Mouse (Mus musculus): Measurements from ENCODE around the gene Csde1. TPM values are rescaled to one million over a fixed set of nuclear protein-coding genes. Genes with fewer than 3 reads are reported as not detected.

The Csde1 gene
- polyA plus RNA-seq, 1 experiment from 2014 or later, result 254 TPM

DNA sequence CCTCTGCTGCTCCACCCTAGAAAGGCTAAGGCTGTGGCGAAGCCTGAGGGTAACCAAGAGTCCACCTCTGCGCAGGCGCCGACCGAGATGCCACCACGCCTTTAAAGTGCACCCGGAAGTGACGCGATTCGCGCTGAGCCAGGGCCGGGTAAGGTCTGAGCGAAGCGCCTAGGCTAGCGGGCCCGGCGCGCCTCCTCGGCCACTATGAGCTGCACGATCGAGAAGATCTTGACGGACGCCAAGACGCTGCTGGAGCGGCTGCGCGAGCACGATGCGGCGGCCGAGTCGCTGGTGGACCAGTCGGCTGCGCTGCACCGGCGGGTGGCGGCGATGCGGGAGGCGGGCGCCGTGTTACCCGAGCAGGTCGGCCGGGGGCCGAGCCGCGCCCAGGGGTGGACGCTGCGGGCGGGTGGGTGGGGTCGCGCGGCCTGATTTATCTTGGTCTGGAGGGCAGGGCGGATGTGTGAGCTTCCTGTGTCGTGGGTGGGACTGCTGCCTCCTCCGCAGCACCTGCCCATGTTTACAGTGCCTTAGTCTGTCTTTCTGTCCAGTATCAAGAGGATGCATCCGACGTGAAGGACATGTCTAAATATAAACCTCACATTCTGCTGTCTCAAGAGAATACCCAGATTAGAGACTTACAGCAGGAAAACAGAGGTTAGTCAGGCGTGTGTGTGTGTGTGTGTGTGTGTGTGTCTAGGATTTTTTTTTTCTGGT lies 24.5 kb upstream of the Csde1 start, which contains the start of gene Sike1:
Gene Sike1 (plus strand): TSS at position 104 of the 717 bp plus-strand sequence.
- WGBS, result under 1% methylated on average over 57 of the region's 60 CpGs
- peaks cover 10% of the 10 kb centered on the region for H3K36me3 ChIP-seq (ENCODE audit: control insufficient read depth, insufficient read depth, low read length)
- H3K4me3 ChIP-seq (ENCODE audit: low read depth, low read length), result peak within 1 kb of the TSS; percentile 79
- H3K27ac ChIP-seq (ENCODE audit: low read depth, low read length), result peak within 1 kb of the TSS; percentile 90
- peak within 1 kb of the TSS; percentile 69 for H3K9ac ChIP-seq (ENCODE audit: low read depth, low read length)
- H3K9me3 ChIP-seq (ENCODE audit: control insufficient read depth, low read length), result no peaks in the 10 kb centered on the region; the same call in 1 of the 2 replicates
- no peaks in the 10 kb centered on the region for H3K27me3 ChIP-seq (replicated peaks; ENCODE audit: control insufficient read depth, insufficient read depth, low read length)
- peak within 1 kb of the TSS; percentile 74 for H3K4me2 ChIP-seq
- ATAC-seq (replicated peaks; ENCODE audit: low FRiP score) (peak; percentile 98), DNase-seq (ENCODE audit: low spot score) (peak; percentile 90)
- H3K4me1 ChIP-seq (replicated peaks; ENCODE audit: control insufficient read depth, insufficient read depth, low read length), result peaks cover 15% of the 10 kb centered on the region; the same call in 1 of the 2 replicates

DNA sequence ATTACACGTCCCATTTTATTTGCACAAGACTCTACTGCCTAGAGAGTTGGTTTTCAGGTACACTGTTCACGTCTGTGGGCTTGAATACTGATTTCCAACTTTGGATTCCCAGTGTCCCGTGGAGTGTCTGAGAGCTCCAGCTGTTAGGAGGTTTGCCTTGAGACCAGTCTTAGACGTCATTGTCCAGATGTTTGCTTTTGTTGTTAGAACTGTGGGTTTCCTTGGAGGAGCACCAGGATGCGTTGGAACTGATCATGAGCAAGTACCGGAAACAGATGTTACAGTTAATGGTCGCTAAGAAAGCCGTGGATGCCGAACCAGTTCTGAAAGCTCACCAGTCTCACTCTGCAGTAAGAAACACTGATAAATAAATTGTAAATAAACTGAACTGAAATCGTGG lies 23.2 kb upstream of the Csde1 start:
- ATAC-seq (replicated peaks; ENCODE audit: low FRiP score), result no peak
- no peak overlapping the region for H3K27ac ChIP-seq (ENCODE audit: low read depth, low read length)
- no peak for DNase-seq (ENCODE audit: low spot score)

DNA sequence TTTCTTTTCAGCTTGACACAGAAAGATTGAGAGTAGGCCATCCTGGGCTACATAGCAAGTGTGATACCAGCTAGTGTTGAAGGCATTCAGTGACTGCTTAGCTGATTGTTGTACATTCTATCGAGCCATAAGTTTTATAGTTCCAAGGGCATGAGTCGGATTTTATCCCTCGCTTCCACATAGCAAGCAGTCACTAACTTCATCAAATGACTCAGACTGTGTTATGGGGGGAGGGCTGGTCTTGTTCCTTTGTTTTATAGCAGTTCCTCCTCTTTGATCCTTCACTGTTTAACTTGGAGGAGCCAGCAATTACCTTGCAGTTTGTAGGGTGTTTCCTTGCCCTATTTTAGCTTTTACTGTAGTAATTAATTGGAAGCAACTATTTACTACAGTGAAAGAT lies 22.6 kb upstream of the Csde1 start:
- H3K27ac ChIP-seq (ENCODE audit: low read depth, low read length), result no peak overlapping the region
- 84% methylated on average over 3 of the region's 3 CpGs for WGBS
- no peak overlapping the region for H3K4me3 ChIP-seq (ENCODE audit: low read depth, low read length)
- no peak overlapping the region for H3K9ac ChIP-seq (ENCODE audit: low read depth, low read length)
- H3K27me3 ChIP-seq (replicated peaks; ENCODE audit: control insufficient read depth, insufficient read depth, low read length), result no peaks in the 10 kb centered on the region
- H3K4me1 ChIP-seq (replicated peaks; ENCODE audit: control insufficient read depth, insufficient read depth, low read length), result peaks cover 15% of the 10 kb centered on the region; the same call in 1 of the 2 replicates
- ATAC-seq (replicated peaks; ENCODE audit: low FRiP score) (no peak), DNase-seq (ENCODE audit: low spot score) (no peak)
- H3K4me2 ChIP-seq, result no peak overlapping the region
- peaks cover 12% of the 10 kb centered on the region for H3K36me3 ChIP-seq (ENCODE audit: control insufficient read depth, insufficient read depth, low read length)
- no peaks in the 10 kb centered on the region; the same call in 1 of the 2 replicates for H3K9me3 ChIP-seq (ENCODE audit: control insufficient read depth, low read length)

More for the DNA sequence above, 23.2 kb upstream of the Csde1 start:
- Histone ChIP-seq H3K4me1 (replicated peaks; ENCODE audit: control insufficient read depth, insufficient read depth, low read length) (peaks cover 15% of the 10 kb centered on the region; the same call in 1 of the 2 replicates), H3K4me3 (ENCODE audit: low read depth, low read length) (no peak overlapping the region), H3K9ac (ENCODE audit: low read depth, low read length) (no peak overlapping the region), H3K4me2 (peak overlapping the region; percentile 12; the same call in 1 of the 2 replicates), H3K27me3 (replicated peaks; ENCODE audit: control insufficient read depth, insufficient read depth, low read length) (no peaks in the 10 kb centered on the region), H3K36me3 (ENCODE audit: control insufficient read depth, insufficient read depth, low read length) (peaks cover 12% of the 10 kb centered on the region), H3K9me3 (ENCODE audit: control insufficient read depth, low read length) (no peaks in the 10 kb centered on the region; the same call in 1 of the 2 replicates)
- 72% methylated on average over 10 of the region's 10 CpGs for WGBS

DNA sequence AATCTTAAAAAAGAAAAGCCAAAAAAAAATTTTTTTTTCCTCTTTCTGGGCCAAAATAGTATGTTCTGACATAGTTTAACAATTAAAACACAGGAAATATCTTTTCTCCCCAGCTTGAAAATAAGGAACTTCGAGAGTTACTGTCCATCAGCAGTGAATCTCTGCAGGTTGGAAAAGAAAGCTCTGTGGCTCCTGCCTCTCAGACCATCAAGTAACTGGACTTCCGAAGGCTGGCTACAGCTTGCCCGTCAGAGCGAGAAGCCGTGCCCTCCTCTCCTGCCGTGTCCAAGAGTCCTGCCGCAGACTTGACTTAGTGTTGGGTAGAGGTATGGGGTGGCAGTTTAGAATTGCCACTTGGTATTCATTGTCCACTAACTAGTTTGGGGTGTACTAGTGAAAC lies 18.6 kb upstream of the Csde1 start:
- WGBS, result 91% methylated on average over 7 of the region's 7 CpGs
- ATAC-seq (replicated peaks; ENCODE audit: low FRiP score), result no peak

DNA sequence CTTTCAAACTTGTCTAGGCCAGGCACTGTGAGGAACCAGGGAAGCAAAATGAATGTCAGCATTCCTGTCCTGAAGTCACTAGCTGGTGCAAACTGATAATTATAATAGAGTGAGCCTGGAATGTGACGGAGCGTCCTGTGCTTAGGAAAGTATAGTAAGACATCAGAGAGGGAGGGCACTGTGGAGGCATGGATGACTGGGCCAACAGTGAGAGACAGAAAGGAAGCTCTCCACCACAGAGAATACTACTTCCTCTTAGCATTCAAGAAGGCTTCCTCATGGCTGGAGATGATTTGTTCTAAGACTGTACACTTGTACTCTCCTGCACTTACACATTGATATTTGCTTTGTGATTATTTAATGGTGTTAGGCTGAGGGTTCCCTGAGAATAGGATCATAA lies 2.9 kb upstream of the Csde1 start:
- H3K4me2 ChIP-seq, result no peak overlapping the region
- H3K4me3 ChIP-seq (ENCODE audit: low read depth, low read length), result no peak overlapping the region
- H3K36me3 ChIP-seq (ENCODE audit: control insufficient read depth, insufficient read depth, low read length), result no peaks in the 10 kb centered on the region
- H3K27ac ChIP-seq (ENCODE audit: low read depth, low read length), result no peak overlapping the region
- ATAC-seq (replicated peaks; ENCODE audit: low FRiP score) (no peak), DNase-seq (ENCODE audit: low spot score) (no peak)
- peaks cover 6% of the 10 kb centered on the region for H3K4me1 ChIP-seq (replicated peaks; ENCODE audit: control insufficient read depth, insufficient read depth, low read length)
- WGBS, result 58% methylated on average over 2 of the region's 2 CpGs
- H3K9ac ChIP-seq (ENCODE audit: low read depth, low read length), result no peak overlapping the region
- no peaks in the 10 kb centered on the region for H3K27me3 ChIP-seq (replicated peaks; ENCODE audit: control insufficient read depth, insufficient read depth, low read length)
- no peaks in the 10 kb centered on the region for H3K9me3 ChIP-seq (ENCODE audit: control insufficient read depth, low read length)

More for the DNA sequence above, 18.6 kb upstream of the Csde1 start:
- H3K27ac ChIP-seq (ENCODE audit: low read depth, low read length), result no peak overlapping the region
- no peak overlapping the region for H3K9ac ChIP-seq (ENCODE audit: low read depth, low read length)
- peaks cover 12% of the 10 kb centered on the region for H3K36me3 ChIP-seq (ENCODE audit: control insufficient read depth, insufficient read depth, low read length)
- no peak overlapping the region for H3K4me3 ChIP-seq (ENCODE audit: low read depth, low read length)
- H3K27me3 ChIP-seq (replicated peaks; ENCODE audit: control insufficient read depth, insufficient read depth, low read length), result no peaks in the 10 kb centered on the region
- H3K4me2 ChIP-seq, result no peak overlapping the region
- H3K9me3 ChIP-seq (ENCODE audit: control insufficient read depth, low read length), result no peaks in the 10 kb centered on the region; the same call in 1 of the 2 replicates
- no peak for DNase-seq (ENCODE audit: low spot score)
- H3K4me1 ChIP-seq (replicated peaks; ENCODE audit: control insufficient read depth, insufficient read depth, low read length), result peaks cover 5% of the 10 kb centered on the region; the same call in 1 of the 2 replicates

DNA sequence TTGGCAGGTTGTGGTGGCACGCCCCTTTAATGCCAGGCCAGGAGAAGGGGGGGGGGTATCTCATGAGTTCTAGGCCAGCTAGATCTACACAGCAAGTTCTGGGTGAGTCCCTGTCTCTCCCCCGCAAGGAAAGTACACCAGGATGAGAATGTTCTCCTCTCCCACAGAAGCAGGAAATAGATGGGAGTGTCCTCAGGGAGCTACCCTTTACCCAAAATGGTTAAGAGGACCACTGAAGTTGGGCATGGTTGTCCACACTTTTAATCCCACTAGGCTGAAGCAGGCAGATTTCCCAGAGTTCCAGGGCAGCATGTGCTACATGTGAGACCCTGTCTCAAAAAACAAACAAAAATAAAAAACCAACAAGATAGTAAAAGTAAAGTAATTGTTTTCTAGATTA lies 764 bp upstream of the Csde1 start:
- H3K4me1 ChIP-seq (replicated peaks; ENCODE audit: control insufficient read depth, insufficient read depth, low read length), result peaks cover 9% of the 10 kb centered on the region
- H3K4me2 ChIP-seq, result peak overlapping the region; percentile 76
- no peaks in the 10 kb centered on the region; the same call in 1 of the 2 replicates for H3K36me3 ChIP-seq (ENCODE audit: control insufficient read depth, insufficient read depth, low read length)
- ATAC-seq (replicated peaks; ENCODE audit: low FRiP score) (no peak), DNase-seq (ENCODE audit: low spot score) (no peak)
- H3K9ac ChIP-seq (ENCODE audit: low read depth, low read length), result no peak overlapping the region
- WGBS, result 75% methylated on average over 2 of the region's 2 CpGs
- H3K27ac ChIP-seq (ENCODE audit: low read depth, low read length), result no peak overlapping the region
- H3K4me3 ChIP-seq (ENCODE audit: low read depth, low read length), result peak overlapping the region; percentile 84
- H3K9me3 ChIP-seq (ENCODE audit: control insufficient read depth, low read length), result no peaks in the 10 kb centered on the region
- no peaks in the 10 kb centered on the region for H3K27me3 ChIP-seq (replicated peaks; ENCODE audit: control insufficient read depth, insufficient read depth, low read length)

DNA sequence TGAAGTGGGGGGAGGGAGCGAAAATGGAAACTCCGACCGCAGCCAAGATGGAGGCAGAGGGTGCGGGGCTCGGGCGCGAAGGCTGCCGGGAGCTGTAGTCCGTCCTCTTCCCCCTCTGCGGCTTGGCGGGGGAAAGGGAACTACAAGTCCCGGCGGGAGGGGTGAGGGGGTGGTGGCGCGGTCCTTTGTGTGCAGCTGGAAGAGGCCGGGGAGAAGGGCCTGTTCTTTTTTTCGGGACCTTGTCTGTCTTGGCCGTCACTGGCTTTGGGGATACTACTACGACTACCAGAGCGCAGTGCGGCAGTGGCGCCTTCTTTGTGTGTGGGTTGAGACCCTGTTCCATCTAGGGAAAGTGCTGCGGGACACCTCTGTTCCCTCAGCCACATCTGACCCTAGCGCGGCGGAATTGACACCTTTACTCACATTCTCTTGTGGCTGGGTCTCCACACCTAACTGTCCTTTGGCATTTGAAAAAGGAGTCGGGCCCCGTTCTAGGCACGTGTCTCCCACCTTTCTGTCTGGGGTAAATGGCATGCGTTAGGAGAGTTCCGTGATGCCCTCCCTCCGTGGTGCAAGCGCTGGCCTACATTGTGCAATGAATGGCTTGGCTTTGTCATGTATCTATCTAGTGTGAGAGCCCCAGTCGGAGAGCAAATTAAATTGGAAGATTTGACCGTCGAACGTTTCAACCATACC lies 865 bp downstream of the Csde1 start:
- ATAC-seq (replicated peaks; ENCODE audit: low FRiP score) (peak; percentile 92), DNase-seq (ENCODE audit: low spot score) (peak; percentile 89)
- peak overlapping the region; percentile 84 for H3K4me3 ChIP-seq (ENCODE audit: low read depth, low read length)
- under 1% methylated on average over 33 of the region's 37 CpGs for WGBS
- H3K27me3 ChIP-seq (replicated peaks; ENCODE audit: control insufficient read depth, insufficient read depth, low read length), result no peaks in the 10 kb centered on the region
- peak overlapping the region; percentile 78 for H3K4me2 ChIP-seq
- H3K36me3 ChIP-seq (ENCODE audit: control insufficient read depth, insufficient read depth, low read length), result no peaks in the 10 kb centered on the region; the same call in 1 of the 2 replicates
- no peaks in the 10 kb centered on the region for H3K9me3 ChIP-seq (ENCODE audit: control insufficient read depth, low read length)
- peak overlapping the region; percentile 90 for H3K27ac ChIP-seq (ENCODE audit: low read depth, low read length)
- peaks cover 17% of the 10 kb centered on the region for H3K4me1 ChIP-seq (replicated peaks; ENCODE audit: control insufficient read depth, insufficient read depth, low read length)
- H3K9ac ChIP-seq (ENCODE audit: low read depth, low read length), result peak overlapping the region; percentile 98

DNA sequence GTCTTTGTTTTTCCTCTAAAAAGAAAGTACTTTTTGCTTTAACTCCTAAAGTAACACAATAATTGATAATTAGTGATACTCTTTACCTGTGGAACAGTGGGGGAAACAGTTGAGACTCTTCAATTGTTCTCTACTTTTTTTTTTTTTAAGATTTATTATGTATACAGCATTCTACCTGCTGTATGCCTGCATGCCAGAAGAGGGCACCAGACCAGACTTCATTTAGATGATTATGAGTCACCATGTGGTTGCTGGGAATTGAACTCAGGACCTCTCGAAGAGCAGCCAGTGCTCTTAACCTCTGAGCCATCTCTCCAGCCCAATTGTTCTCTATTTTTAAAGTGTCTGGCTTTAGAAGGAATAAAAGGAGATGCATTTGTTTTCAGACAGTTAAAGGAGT lies 5.9 kb downstream of the Csde1 start:
- no peaks in the 10 kb centered on the region for H3K9me3 ChIP-seq (ENCODE audit: control insufficient read depth, low read length)
- H3K36me3 ChIP-seq (ENCODE audit: control insufficient read depth, insufficient read depth, low read length), result peaks cover 23% of the 10 kb centered on the region; the same call in 1 of the 2 replicates
- H3K4me2 ChIP-seq, result no peak overlapping the region
- 97% methylated on average over 1 of the region's 1 CpGs for WGBS
- H3K27ac ChIP-seq (ENCODE audit: low read depth, low read length), result no peak overlapping the region
- H3K27me3 ChIP-seq (replicated peaks; ENCODE audit: control insufficient read depth, insufficient read depth, low read length), result no peaks in the 10 kb centered on the region
- DNase-seq (ENCODE audit: low spot score), result no peak
- no peak overlapping the region for H3K9ac ChIP-seq (ENCODE audit: low read depth, low read length)
- peaks cover 17% of the 10 kb centered on the region for H3K4me1 ChIP-seq (replicated peaks; ENCODE audit: control insufficient read depth, insufficient read depth, low read length)
- no peak for ATAC-seq (replicated peaks; ENCODE audit: low FRiP score)
- H3K4me3 ChIP-seq (ENCODE audit: low read depth, low read length), result no peak overlapping the region
